Mouse (Mus musculus) embryo, embryonic 11.5 days (tissue): ENCODE results near the gene Hacd4.
"Not testable (repeated sequence)": the region's sequence is repeated elsewhere in the genome, so short reads cannot be mapped to it uniquely, and the experiment has no call there.

Experiments used
- DNase-seq: peaks from one replicate; pipeline ENCODE4 v3.0.0-alpha.2; 2012; ENCODE audit warnings: low read depth, low spot score

Gene Hacd4

DNA sequence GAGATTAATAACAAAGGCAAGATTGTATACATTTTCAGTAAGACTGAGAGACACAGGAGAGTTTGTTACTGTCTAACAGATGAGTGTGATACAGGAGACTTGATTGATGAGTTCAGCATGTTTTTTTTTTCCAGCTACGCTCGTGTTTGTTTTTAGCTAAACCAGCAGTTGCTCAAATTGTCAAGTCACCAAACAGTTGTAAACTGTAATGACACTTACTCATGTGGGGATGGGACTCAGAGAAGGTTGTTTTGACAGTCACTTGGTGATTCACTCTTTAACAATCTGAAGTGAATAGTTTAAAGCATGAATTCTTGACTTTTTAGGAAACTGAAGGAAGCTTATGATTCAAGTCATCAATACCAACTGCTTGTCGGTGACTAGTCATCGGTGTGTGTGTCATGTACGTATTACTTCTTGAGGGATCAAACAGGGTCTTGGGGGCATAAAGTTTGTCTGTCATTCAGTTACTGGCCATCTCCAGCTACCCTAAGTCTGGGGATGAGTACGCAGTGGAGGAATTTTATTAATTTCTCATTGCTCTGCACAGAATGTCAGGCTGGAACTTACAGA lies 2.0 kb downstream of the Hacd4 start:
- DNase-seq, result no peak

GRCm38 (mm10) chr4:88432412-88433024 lies 6.2 kb downstream of the Hacd4 start:
- DNase-seq, result no peak

- DNase-seq, result no peak
Observed at GRCm38 (mm10) chr4:88427630-88428239, 11.0 kb downstream of the Hacd4 start.

- no peak for DNase-seq
Observed at GRCm38 (mm10) chr4:88424563-88424962, 14.2 kb downstream of the Hacd4 start.

DNA sequence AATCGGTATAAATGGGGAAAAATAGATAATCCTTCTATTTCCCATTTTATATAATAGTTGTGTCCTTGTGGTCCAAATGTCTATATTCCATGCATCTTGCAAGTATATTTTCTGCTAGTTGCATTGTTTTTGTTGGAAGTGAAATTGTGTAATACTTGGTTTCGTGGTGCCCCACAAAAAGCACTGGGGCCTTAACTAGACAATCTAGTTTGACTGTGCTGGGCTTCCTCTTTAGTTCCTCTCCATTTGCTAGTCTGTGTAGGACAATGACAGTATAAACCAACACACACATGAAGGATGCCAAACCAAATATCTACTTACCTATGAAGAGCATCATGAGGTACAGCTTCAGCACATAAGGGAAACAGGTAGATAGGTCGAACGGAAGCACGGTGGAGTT lies 19.4 kb downstream of the Hacd4 start:
- no peak for DNase-seq

GRCm38 (mm10) chr4:88415017-88415416 lies 23.7 kb downstream of the Hacd4 start:
- DNase-seq, result no peak

- DNase-seq, result no peak
Observed at GRCm38 (mm10) chr4:88412331-88412730, 26.4 kb downstream of the Hacd4 start.

DNA sequence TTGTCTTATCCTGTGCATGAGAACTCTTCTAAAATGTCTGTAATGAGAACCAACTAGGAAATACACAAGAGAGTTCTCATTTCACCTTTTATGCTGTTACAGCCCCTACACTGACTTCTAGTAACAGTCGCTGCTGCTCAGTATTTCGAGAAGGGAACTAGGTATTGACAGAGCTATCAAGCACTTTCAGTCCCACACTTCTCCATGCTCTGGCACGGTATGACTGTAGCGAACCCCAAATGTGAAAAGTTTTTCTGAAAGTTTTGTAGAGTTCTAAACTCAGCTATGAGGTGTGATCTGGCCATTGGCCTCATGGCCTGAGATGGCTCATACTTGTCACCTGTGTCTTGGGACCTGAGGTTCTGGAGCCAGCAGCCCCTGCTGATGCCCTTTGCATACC lies 29.4 kb downstream of the Hacd4 start:
- DNase-seq, result no peak

DNA sequence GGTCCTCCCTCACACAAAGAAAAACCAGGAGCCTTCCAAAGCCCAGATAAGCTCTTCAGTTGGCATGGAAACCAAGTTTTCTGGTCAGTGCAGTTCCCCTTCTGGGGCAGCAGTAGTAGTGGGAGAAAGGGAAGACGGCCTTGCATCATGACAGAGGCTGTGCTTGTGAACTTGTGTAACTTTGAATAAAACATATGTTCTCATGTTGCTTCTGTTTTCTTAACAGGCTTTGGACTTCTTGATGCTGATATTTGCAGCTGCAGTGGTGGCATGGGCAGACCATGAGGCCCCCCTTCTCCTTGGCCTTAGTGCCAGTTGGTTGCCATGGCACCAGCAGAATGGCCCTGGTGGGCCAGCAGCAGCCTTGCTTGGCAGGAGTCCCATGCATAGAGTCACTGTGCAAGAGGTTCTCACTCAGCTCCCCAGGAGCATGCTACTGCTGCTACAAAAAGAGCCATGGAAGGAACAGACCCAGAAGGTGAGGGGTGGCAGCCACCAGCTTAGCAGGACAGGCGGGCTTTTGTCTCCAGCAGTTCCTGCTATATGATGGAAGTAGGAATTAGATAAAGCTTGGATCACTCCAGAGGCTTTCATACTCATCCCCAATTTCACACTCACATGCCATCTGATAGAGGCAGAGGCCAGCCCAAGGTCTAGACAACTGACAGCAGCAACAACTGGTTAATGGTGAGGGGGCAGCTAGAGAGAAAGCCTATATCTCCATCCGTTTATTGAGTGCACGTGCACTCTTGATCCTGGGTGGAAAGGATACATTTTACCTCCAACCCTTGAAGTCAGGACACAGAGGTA lies 31.6 kb downstream of the Hacd4 start:
- no peak for DNase-seq

DNA sequence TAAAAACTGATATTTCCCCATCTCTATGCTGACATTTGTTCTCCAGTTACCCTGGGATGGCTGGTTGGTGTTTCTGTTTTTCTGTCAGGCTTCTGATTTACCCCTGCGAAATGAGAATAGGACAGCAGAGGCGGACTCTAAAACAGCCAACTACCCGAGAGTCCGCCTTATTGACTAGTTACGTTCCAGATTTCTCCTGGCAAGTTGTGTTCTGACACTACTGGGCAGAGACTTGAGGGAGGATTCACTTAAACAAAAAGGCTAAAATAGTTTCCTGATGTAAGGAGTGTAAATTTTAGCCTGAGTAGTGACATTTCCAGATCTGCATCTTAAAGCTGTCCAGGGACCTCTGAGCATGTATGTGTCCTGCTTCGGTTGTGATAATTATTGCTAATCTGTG lies 35.8 kb downstream of the Hacd4 start:
- no peak for DNase-seq

GRCm38 (mm10) chr4:88400992-88401313 lies 37.8 kb downstream of the Hacd4 start:
- DNase-seq, result no peak

- no peak for DNase-seq
Observed at GRCm38 (mm10) chr4:88400302-88400991, 38.3 kb downstream of the Hacd4 start.

- DNase-seq, result no peak
Observed at GRCm38 (mm10) chr4:88396995-88397521, 41.7 kb downstream of the Hacd4 start.

GRCm38 (mm10) chr4:88395717-88396116 lies 43.0 kb downstream of the Hacd4 start:
- DNase-seq, result no peak

- not testable (repeated sequence) for DNase-seq
Observed at GRCm38 (mm10) chr4:88390596-88390995, 48.1 kb downstream of the Hacd4 start.

DNA sequence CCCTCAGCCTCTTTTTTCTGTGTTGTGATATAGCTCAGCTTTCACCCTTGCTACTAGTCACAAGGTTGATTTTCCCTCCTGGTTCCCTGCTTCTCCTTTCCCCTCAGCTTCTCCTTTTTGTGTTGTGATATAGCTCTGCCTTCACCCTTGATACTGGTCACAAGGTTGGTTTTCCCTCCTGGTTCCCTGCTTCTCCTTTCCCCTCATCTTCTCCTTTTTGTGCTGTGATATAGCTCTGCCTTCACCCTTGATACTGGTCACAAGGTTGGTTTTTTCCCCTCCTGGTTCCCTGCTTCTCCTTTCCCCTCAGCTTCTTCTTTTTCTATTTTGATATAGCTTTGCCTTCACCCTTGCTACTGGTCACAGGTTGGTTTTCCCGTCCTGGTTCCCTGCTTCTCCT lies 48.7 kb downstream of the Hacd4 start:
- no peak for DNase-seq

GRCm38 (mm10) chr4:88372293-88373224 lies 66.2 kb downstream of the Hacd4 start:
- no peak for DNase-seq

- DNase-seq, result no peak
Observed at GRCm38 (mm10) chr4:88370819-88371218, 67.9 kb downstream of the Hacd4 start.

DNA sequence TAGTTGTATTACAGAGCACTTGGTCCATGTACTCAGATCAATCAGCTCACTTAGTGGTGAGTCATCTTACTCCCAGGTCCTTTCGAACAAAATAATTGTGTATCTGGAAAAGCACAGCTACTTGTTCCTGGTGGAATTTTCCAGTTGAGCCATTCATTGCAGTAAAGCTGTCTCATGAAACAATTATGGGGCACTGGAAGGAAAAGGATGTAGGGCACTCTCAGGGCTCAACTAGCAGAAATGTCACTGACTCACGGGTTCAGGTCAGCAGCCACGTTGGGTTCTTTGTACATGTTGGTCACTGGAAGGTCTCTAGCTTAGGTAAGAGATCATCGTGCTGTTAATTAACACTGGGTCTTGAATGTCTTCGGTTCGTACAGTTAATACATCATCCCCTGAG lies 68.8 kb downstream of the Hacd4 start:
- no peak for DNase-seq

- DNase-seq, result no peak
Observed at GRCm38 (mm10) chr4:88357431-88357830, 81.3 kb downstream of the Hacd4 start.

DNA sequence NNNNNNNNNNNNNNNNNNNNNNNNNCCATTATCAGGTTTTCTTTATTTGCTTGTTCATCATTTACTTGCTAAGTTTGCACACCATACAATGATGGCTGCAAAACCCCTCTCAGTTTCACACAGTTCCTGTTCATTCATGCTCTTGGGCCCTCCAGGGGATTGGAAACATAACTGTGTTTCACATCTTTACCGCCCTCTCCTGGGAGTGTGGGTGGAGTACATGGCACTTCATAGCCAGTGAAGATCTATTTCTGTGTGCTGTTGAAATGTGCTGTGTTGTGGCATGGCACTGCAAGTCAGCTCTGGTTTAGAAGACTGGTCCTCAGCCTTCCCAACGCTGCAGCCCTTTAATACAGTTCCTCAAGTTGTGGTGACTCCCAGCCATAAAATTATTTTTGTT lies 82.1 kb downstream of the Hacd4 start:
- peak; percentile 14 for DNase-seq
